Mouse (Mus musculus) E14TG2a.4 (cell line): Measurements from ENCODE around the gene Mxd4.

Experiments used
- H3K27me3 ChIP-seq: 2 replicates; pipeline ENCODE4 v1.6.1; 2014; ENCODE audit warnings: low read length, control low read depth; ENCODE audit not compliant: insufficient read depth
- H3K36me3 ChIP-seq: 2 replicates; pipeline ENCODE4 v1.6.1; 2014; ENCODE audit warnings: low read length, control low read depth; ENCODE audit not compliant: insufficient read depth
- H3K4me1 ChIP-seq: replicated peaks from 2 replicates; pipeline ENCODE4 v1.6.1; 2014; ENCODE audit warnings: low read depth, low read length, control low read depth
- H3K4me3 ChIP-seq: replicated peaks from 2 replicates; pipeline ENCODE4 v1.5.1; 2014; ENCODE audit warnings: mild to moderate bottlenecking, low read length
- H3K9me3 ChIP-seq: 2 replicates; pipeline ENCODE4 v1.6.1; 2014; ENCODE audit warnings: low read length, control low read depth
- CTCF ChIP-seq: conservative IDR thresholded peaks from 2 replicates; pipeline ENCODE4 v1.5.1; 2014; ENCODE audit warnings: low read length
- NANOG ChIP-seq: IDR thresholded peaks from 2 replicates; pipeline ENCODE4 v1.6.1; 2014; ENCODE audit warnings: borderline replicate concordance, low read length, mixed read lengths
- POU5F1 ChIP-seq: IDR thresholded peaks from 2 replicates; pipeline ENCODE4 v1.6.1; 2014; ENCODE audit warnings: low read length, borderline replicate concordance

The Mxd4 gene

GRCm38 (mm10) chr5:34204911-34205310, 17.4 kb upstream of the Mxd4 start:
- H3K4me3 ChIP-seq: no peak overlapping the region
- H3K36me3 ChIP-seq: no peaks in the 10 kb centered on the region
- H3K4me1 ChIP-seq: peaks cover 22% of the 10 kb centered on the region
- TF ChIP-seq NANOG (no peak), POU5F1 (no peak), CTCF (no peak)
- no peaks in the 10 kb centered on the region for H3K27me3 ChIP-seq
- H3K9me3 ChIP-seq: no peaks in the 10 kb centered on the region

DNA sequence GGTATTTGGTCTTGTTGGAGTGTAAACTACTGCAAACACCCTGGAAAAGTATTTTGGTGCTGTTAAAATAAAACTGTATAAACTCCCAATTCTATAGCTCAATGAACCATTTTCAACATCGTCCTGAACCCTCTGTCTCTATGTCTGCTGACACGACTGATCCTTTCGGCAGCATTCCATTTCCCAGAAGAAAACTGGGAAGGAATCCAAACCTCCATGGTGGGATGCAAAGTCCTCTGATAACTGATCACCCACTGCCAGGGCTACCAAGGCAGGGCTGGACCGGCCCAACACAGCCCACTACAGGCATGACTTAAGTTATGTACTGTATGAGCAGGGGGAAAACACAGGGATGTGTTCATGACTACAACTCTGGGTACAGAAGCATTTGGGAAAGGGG, 14.5 kb upstream of the Mxd4 start:
- no peak overlapping the region for H3K4me3 ChIP-seq
- H3K36me3 ChIP-seq: peaks cover 3% of the 10 kb centered on the region; the same call in 1 of the 2 replicates
- H3K4me1 ChIP-seq: peaks cover 18% of the 10 kb centered on the region
- H3K9me3 ChIP-seq: no peaks in the 10 kb centered on the region
- no peak for TF ChIP-seq NANOG
- no peak for TF ChIP-seq POU5F1
- no peak for TF ChIP-seq CTCF
- H3K27me3 ChIP-seq: peaks cover 8% of the 10 kb centered on the region; the same call in 1 of the 2 replicates

- Histone ChIP-seq H3K27me3 (peaks cover 10% of the 10 kb centered on the region; the same call in 1 of the 2 replicates), H3K4me1 (peaks cover 12% of the 10 kb centered on the region), H3K36me3 (peaks cover 5% of the 10 kb centered on the region; the same call in 1 of the 2 replicates), H3K9me3 (no peaks in the 10 kb centered on the region), H3K4me3 (no peak overlapping the region)
- TF ChIP-seq NANOG (no peak), CTCF (no peak), POU5F1 (no peak)
Observed at GRCm38 (mm10) chr5:34201396-34201795, 13.9 kb upstream of the Mxd4 start.

DNA sequence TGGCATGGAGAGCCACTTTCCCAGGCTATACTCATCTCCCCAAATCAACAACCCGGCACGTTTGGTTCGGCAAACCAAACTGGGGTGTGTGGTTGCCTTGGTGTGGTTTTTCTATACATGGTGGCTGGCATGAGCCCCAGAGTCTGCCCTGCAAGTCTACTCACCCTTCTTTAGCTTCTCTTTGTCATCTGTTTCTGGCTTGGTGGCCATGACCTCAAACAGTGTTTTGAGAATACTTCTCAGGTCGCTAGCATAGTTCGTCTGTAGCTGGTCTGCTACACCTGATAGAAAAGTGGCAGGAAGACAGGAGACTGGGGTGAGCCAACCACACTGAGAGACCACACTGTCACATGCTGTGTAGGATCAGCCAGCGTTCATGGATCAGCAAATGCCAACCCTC, 11.1 kb upstream of the Mxd4 start:
- TF ChIP-seq CTCF (no peak), POU5F1 (no peak), NANOG (no peak)
- H3K9me3 ChIP-seq: no peaks in the 10 kb centered on the region
- H3K4me3 ChIP-seq: no peak overlapping the region
- H3K4me1 ChIP-seq: 0 out of 2 replicates have a peak, but pooled peaks cover 3% of the 10 kb centered on the region
- H3K27me3 ChIP-seq: peaks cover 10% of the 10 kb centered on the region; the same call in 1 of the 2 replicates
- peaks cover 5% of the 10 kb centered on the region; the same call in 1 of the 2 replicates for H3K36me3 ChIP-seq

DNA sequence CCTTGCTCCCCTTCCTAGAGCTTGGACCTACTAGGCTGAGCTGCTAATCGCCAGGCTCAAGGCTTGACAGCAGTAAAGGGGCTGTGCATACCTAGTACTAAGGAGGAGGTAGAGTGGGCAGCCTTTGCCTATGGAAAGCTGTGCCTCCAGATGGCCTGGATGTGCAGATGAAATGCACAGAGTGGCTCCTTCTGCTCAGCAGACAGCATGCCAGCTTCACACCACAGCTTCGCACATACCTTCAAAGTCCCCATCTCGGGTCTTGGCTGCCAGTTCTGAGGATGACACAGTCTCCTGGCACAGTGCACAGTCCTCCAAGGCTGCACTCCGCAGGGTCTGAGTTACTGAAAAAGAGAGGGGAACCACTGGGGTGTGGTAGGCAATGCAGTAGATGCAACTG, 9.7 kb upstream of the Mxd4 start:
- peaks cover 5% of the 10 kb centered on the region; the same call in 1 of the 2 replicates for H3K36me3 ChIP-seq

DNA sequence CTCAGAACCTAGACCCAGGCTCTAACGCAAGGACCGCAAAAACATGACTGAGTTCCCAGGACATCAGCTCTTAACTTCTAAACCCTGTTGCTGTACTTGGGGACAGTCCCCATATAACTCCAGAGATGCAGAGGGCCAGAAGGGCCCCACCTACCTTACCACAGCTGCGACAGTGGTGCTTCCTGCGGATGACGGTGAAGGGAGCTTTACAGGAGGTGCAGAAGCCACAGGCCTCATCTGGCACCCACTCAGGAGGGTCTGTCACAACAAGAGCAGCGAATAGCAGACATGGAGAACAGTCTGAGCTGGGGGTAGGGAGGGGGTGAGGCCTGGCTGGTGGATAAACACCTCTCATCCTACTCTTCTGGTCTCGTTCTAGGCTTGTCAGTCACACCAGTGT, 8.9 kb upstream of the Mxd4 start:
- Histone ChIP-seq H3K4me1 (0 out of 2 replicates have a peak, but pooled peaks cover 3% of the 10 kb centered on the region), H3K4me3 (no peak overlapping the region), H3K9me3 (no peaks in the 10 kb centered on the region), H3K27me3 (peaks cover 15% of the 10 kb centered on the region), H3K36me3 (peaks cover 5% of the 10 kb centered on the region; the same call in 1 of the 2 replicates)
- TF ChIP-seq CTCF (no peak), POU5F1 (no peak)

More for the DNA sequence above, 9.7 kb upstream of the Mxd4 start:
- H3K27me3 ChIP-seq: peaks cover 14% of the 10 kb centered on the region
- no peak overlapping the region for H3K4me3 ChIP-seq
- H3K9me3 ChIP-seq: no peaks in the 10 kb centered on the region
- H3K4me1 ChIP-seq: 0 out of 2 replicates have a peak, but pooled peaks cover 3% of the 10 kb centered on the region
- TF ChIP-seq CTCF (no peak), POU5F1 (no peak), NANOG (no peak)

DNA sequence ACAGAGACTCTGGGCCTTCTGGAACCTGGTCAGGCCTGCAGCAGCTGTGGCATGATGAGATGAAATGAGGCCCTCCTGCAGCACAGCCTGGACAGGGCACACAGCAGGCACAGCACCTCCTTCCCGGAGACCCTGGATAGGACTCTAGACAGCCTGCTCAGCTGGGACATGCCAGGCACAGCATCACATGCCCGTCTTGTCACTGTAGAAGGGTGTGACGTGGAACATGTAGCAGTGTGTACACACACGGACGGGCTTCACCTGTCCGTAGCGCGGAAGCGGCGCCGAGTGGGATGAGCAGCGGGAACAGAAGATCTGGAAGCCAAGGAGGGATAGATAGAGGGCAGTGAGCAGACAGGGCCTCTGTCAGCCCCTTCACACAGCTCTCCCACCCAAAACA, 8.3 kb upstream of the Mxd4 start:
- Histone ChIP-seq H3K27me3 (peaks cover 15% of the 10 kb centered on the region), H3K4me3 (no peak overlapping the region), H3K9me3 (no peaks in the 10 kb centered on the region), H3K4me1 (peaks cover 6% of the 10 kb centered on the region; the same call in 1 of the 2 replicates), H3K36me3 (peaks cover 5% of the 10 kb centered on the region; the same call in 1 of the 2 replicates)
- TF ChIP-seq POU5F1 (no peak), NANOG (no peak), CTCF (no peak)

DNA sequence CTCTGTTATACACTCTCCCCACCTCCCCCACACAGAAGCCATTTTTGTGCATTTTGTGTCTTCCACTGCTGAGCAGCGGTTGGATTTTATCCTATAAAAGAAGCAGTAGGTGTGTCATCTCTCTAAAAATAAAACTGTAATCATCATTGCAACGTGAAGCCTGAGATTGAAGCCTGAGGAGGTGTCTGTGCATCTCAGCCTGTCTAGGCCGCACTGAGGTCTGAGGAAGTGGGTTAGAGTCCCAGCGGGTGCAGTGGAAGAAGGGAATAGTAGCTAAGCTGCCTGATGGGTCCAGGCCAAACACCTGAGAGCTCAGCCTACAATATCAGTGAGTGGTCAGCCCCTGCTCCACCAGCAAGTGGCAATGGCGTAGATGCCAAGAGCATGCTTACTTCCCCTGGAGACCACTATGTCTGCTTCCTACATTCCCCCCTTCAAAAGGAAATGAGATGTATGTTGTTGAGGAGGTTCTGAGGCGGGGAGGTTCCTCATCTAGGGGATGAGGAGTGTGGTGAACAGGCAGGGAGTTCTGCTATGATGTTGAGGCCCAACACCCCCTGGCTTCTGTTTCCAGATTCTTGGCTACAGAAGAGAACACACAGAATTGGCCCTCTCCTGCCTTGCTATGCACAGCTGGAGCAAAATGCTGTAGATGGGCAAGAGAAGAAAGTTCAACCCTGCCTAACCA, 7.6 kb upstream of the Mxd4 start:
- H3K4me3 ChIP-seq: no peak overlapping the region
- H3K4me1 ChIP-seq: peaks cover 11% of the 10 kb centered on the region
- H3K36me3 ChIP-seq: peaks cover 5% of the 10 kb centered on the region; the same call in 1 of the 2 replicates
- H3K9me3 ChIP-seq: no peaks in the 10 kb centered on the region
- peaks cover 15% of the 10 kb centered on the region for H3K27me3 ChIP-seq
- TF ChIP-seq POU5F1 (no peak), NANOG (no peak), CTCF (no peak)

DNA sequence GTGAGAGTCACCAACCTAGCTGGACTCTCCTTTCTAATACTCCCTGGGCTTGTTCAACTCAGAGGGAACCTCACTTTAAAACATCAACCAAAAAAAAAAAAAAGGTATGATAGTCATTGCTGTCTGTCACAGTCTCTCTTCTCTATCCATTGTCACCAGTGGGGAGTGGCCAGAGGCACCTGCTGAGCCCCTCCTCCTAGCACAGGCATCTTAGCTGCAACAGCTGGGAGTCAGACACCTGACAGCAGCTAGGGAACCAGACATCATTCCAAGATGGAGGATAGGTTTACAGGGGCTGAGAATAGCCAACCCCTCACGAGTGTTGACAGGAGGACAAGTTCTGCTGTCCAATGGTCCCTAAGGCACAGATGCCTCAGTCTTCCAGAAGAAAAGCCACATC, 6.9 kb upstream of the Mxd4 start:
- no peaks in the 10 kb centered on the region for H3K9me3 ChIP-seq
- peaks cover 5% of the 10 kb centered on the region; the same call in 1 of the 2 replicates for H3K36me3 ChIP-seq
- H3K4me3 ChIP-seq: no peak overlapping the region
- peaks cover 19% of the 10 kb centered on the region for H3K27me3 ChIP-seq
- peaks cover 11% of the 10 kb centered on the region for H3K4me1 ChIP-seq
- TF ChIP-seq POU5F1 (no peak), NANOG (no peak), CTCF (no peak)
